Mouse (Mus musculus) neural tube, embryonic 11.5 days (tissue): ENCODE measurements around the gene Smc4. TPM values are rescaled to one million over a fixed set of nuclear protein-coding genes. Genes with fewer than 3 reads are reported as not detected.
"Not testable (repeated sequence)": the region's sequence is repeated elsewhere in the genome, so short reads cannot be mapped to it uniquely, and the experiment has no call there.

Experiments used
- ATAC-seq: fragments of 200-750 bp; cut with Nextera tagmentation; 2 replicates; pipeline ENCODE4 v1.8.0; 2017; ENCODE audit warnings: moderate number of reproducible peaks, mild to moderate bottlenecking, moderate TSS enrichment, moderate library complexity; ENCODE audit not compliant: insufficient read depth, low FRiP score, low TSS enrichment
- DNase-seq: peaks from one replicate; pipeline ENCODE4 v3.0.0-alpha.2; 2015; ENCODE audit warnings: low spot score
- H3K27ac ChIP-seq: fragments of 300-500 bp; sonication (generic); 2 replicates; pipeline ENCODE4 v1.5.1; 2014; ENCODE audit warnings: low read depth, mild to moderate bottlenecking, low read length
- H3K27me3 ChIP-seq: fragments of 300-500 bp; sonication (generic); 2 replicates; pipeline ENCODE4 v1.6.1; 2014; ENCODE audit warnings: mild to moderate bottlenecking, low read length, mixed read lengths; ENCODE audit not compliant: control insufficient read depth, insufficient read depth
- H3K36me3 ChIP-seq: fragments of 300-500 bp; sonication (generic); 2 replicates; pipeline ENCODE4 v1.6.1; 2014; ENCODE audit warnings: mild to moderate bottlenecking, low read length, moderate library complexity, mixed read lengths; ENCODE audit not compliant: control insufficient read depth, insufficient read depth
- H3K4me1 ChIP-seq: fragments of 300-500 bp; sonication (generic); 2 replicates; pipeline ENCODE4 v1.6.1; 2014; ENCODE audit warnings: low read length, mixed read lengths; ENCODE audit not compliant: control insufficient read depth, insufficient read depth
- H3K4me2 ChIP-seq: fragments of 300-500 bp; sonication (generic); 2 replicates; pipeline ENCODE4 v1.6.1; 2014; ENCODE audit warnings: low read depth, mild to moderate bottlenecking, moderate library complexity
- H3K4me3 ChIP-seq: fragments of 300-500 bp; sonication (generic); 2 replicates; pipeline ENCODE4 v1.5.1; 2014; ENCODE audit warnings: low read depth, low read length
- H3K9ac ChIP-seq: fragments of 300-500 bp; sonication (generic); 2 replicates; pipeline ENCODE4 v1.6.1; 2014; ENCODE audit warnings: mild to moderate bottlenecking, low read length
- H3K9me3 ChIP-seq: fragments of 300-500 bp; sonication (generic); 2 replicates; pipeline ENCODE4 v1.6.1; 2016; ENCODE audit warnings: low read length; ENCODE audit not compliant: control insufficient read depth
- WGBS: fragments of 180-500 bp; shearing (Covaris S2); extraction: QIAGEN DNeasy Blood & Tissue Kit; methylation state at CpG from one replicate; pipeline ENCODE4 v1.1.7; 2014; 5-methylcytosine and 5-hydroxymethylcytosine counted together
- polyA plus RNA-seq: library from polyadenylated mRNA; unstranded; fragments of >200 nt; fragmentation: Nextera tagmentation; extraction: Ambion mirVana; gene quantifications from 2 replicates; pipeline ENCODE4 v1.2.1, GENCODE M21; 2014

Gene Smc4
- polyA plus RNA-seq, 1 experiment from 2014 or later: 168 TPM

- no peaks in the 10 kb centered on the region for H3K36me3 ChIP-seq
- peak overlapping the region; percentile 86 for H3K9ac ChIP-seq
- H3K27ac ChIP-seq: peak overlapping the region; percentile 88
- WGBS: under 1% methylated on average over 71 of the region's 72 CpGs
- H3K9me3 ChIP-seq: no peaks in the 10 kb centered on the region
- ATAC-seq (peak; percentile 49), DNase-seq (peak; percentile 71)
- peak overlapping the region; percentile 98 for H3K4me3 ChIP-seq
- H3K27me3 ChIP-seq: no peaks in the 10 kb centered on the region
- H3K4me1 ChIP-seq: peaks cover 8% of the 10 kb centered on the region
- H3K4me2 ChIP-seq: peak overlapping the region; percentile 79
Measured at GRCm38 (mm10) chr3:69005338-69006245, 1.1 kb downstream of the Smc4 start.

DNA sequence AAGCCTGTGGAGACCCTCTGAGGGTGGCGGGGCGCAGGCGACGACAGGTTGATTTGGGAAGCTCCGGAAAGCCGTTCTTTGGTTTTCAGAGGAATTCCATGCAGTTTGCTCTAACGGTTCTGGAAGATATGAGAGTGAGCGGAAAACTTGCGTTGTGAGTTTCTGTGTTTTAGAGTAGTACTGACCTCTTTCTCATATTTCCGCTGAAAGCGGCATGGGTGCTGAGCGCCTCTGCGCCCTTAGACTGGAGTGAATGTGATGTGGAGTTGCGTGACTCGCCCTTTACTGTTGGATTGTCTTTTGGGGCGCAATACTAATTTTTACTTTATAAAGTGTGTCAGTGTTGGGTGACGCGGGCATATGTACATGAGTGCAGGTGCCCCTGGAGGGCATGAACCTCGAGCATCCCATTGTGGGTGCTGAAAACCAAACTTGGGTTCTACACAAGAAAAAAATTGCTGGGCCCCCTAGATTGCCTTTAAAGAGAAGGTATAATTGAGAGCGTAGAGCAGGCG is 1.8 kb downstream of the Smc4 start:
- H3K27me3 ChIP-seq: no peaks in the 10 kb centered on the region
- peak overlapping the region; percentile 98 for H3K4me3 ChIP-seq
- H3K4me2 ChIP-seq: peak overlapping the region; percentile 79
- no peak overlapping the region for H3K27ac ChIP-seq
- ATAC-seq (no peak), DNase-seq (no peak)
- H3K4me1 ChIP-seq: peaks cover 8% of the 10 kb centered on the region
- WGBS: 8% methylated on average over 21 of the region's 21 CpGs
- peak overlapping the region; percentile 86 for H3K9ac ChIP-seq
- no peaks in the 10 kb centered on the region for H3K36me3 ChIP-seq
- no peaks in the 10 kb centered on the region for H3K9me3 ChIP-seq

- Histone ChIP-seq H3K4me3 (no peak overlapping the region), H3K36me3 (peaks cover 3% of the 10 kb centered on the region; the same call in 1 of the 2 replicates), H3K9ac (no peak overlapping the region), H3K9me3 (no peaks in the 10 kb centered on the region), H3K27me3 (no peaks in the 10 kb centered on the region), H3K4me2 (no peak overlapping the region), H3K4me1 (peaks cover 8% of the 10 kb centered on the region), H3K27ac (no peak overlapping the region)
- WGBS: 94% methylated on average over 2 of the region's 2 CpGs
- no peak for ATAC-seq
- no peak for DNase-seq
Measured at GRCm38 (mm10) chr3:69008873-69009272, 4.3 kb downstream of the Smc4 start.

DNA sequence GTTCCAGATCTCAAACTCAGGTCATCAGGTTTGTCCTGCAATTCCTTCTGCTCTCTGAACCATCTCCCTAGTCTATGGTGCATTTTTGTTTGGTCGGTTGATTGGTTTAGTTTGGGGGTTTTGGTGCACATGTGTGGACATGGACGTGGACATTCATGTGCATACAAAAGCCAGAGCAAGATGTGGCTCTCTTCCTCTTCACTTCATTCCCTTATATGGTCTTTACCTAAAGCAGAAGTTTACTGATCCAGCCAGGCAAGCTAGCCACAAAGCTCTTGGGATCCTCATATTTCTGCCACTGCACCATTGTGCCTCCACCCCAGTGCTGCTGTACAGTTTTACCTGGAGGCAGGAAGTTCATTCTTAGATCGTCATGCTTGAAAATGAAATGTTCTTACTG is 12.6 kb downstream of the Smc4 start:
- Histone ChIP-seq H3K4me1 (no peaks in the 10 kb centered on the region), H3K36me3 (peaks cover 10% of the 10 kb centered on the region), H3K4me3 (no peak overlapping the region), H3K27ac (no peak overlapping the region), H3K9ac (no peak overlapping the region), H3K4me2 (no peak overlapping the region), H3K9me3 (no peaks in the 10 kb centered on the region), H3K27me3 (no peaks in the 10 kb centered on the region)
- no peak for DNase-seq
- 98% methylated on average over 3 of the region's 3 CpGs for WGBS
- no peak for ATAC-seq

DNA sequence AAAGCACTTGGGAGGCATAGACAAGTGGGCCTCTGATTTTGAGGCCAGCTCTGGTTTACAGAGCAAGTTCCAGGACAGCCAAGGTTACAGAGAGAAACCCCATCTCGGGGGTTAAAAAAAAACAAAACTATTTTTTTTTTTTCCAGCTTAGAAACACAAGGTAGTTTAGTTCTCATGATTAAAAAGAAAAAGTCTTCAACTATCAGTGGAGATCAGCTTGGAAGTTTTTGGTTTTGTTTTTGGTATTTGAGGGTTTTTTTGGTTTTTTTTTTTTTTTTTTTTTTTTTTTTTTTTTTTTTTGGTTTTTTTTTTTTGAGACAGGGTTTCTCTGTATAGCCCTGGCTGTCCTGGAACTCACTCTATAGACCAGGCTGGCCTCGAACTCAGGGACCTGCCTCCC is 14.1 kb downstream of the Smc4 start:
- H3K36me3 ChIP-seq, ATAC-seq, DNase-seq, H3K4me3 ChIP-seq, H3K4me1 ChIP-seq, H3K4me2 ChIP-seq, H3K9me3 ChIP-seq, H3K27me3 ChIP-seq, H3K9ac ChIP-seq, H3K27ac ChIP-seq: not testable (repeated sequence)
- 95% methylated on average over 2 of the region's 2 CpGs for WGBS

- H3K4me2 ChIP-seq: no peak overlapping the region
- no peaks in the 10 kb centered on the region for H3K4me1 ChIP-seq
- DNase-seq (no peak), ATAC-seq (no peak)
- no peak overlapping the region for H3K4me3 ChIP-seq
- no peak overlapping the region for H3K27ac ChIP-seq
- H3K9me3 ChIP-seq: no peaks in the 10 kb centered on the region
- H3K36me3 ChIP-seq: peaks cover 11% of the 10 kb centered on the region
- WGBS: 94% methylated on average over 2 of the region's 2 CpGs
- no peak overlapping the region for H3K9ac ChIP-seq
- no peaks in the 10 kb centered on the region for H3K27me3 ChIP-seq
Measured at GRCm38 (mm10) chr3:69020285-69020684, 15.7 kb downstream of the Smc4 start.

DNA sequence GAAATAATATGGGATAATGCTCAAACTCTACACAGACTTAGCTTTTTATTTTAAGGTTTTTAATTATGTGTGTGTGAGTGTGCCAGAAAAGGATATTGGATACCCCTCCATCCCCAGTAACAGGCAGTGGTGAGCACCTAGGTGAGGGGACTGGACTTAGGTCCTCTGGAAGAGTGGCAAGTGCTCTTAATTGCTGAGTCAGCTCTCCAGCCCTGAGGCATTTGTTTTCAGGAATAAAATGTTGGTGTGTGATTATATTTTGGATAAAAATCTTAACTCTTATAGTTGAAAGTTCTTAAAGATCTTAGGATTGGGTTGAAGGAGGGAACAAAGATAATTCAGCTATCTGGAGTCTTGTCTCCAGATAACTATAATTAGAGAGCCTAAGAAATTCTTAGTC is 16.2 kb downstream of the Smc4 start:
- DNase-seq (no peak), ATAC-seq (no peak)
- Histone ChIP-seq H3K27ac (no peak overlapping the region), H3K4me1 (no peaks in the 10 kb centered on the region), H3K9ac (no peak overlapping the region), H3K36me3 (peaks cover 11% of the 10 kb centered on the region), H3K27me3 (no peaks in the 10 kb centered on the region), H3K9me3 (no peaks in the 10 kb centered on the region), H3K4me3 (no peak overlapping the region), H3K4me2 (no peak overlapping the region)

DNA sequence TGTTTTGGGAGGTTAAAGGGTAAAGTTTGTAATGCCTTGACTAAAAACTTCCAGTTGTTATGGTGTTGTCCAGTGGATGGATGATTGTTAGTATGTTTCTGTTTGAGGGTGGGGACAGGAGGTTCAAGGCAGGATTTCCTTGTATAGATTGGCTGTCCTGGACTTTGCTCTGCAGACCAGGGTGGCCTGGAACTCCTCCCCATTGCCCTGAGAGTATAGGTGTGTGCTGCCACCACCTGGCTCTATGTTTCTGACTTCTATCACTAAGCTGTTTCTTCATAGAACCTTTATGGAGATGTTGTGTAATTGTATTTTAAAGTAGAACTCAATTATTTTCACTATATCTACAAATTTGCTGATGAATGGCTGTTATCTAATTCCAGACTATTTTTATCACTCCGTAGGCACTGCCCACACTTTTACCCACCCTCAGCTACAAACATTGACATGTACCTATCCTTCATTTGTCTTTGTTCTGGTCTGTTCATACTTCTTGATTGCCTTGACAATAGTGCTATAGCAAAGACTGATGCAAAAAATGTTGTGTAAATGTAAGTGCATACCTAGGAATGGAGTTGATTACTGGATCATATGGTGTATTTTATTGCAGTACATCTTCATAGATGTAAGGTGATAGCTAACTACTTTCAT is 21.7 kb downstream of the Smc4 start:
- ATAC-seq: no peak

More for the DNA sequence above, 21.7 kb downstream of the Smc4 start:
- WGBS: 94% methylated on average over 1 of the region's 1 CpGs
- H3K27me3 ChIP-seq: no peaks in the 10 kb centered on the region
- no peak for DNase-seq
- H3K4me3 ChIP-seq: no peak overlapping the region
- no peaks in the 10 kb centered on the region for H3K4me1 ChIP-seq
- no peak overlapping the region for H3K27ac ChIP-seq
- H3K9ac ChIP-seq: no peak overlapping the region
- H3K9me3 ChIP-seq: no peaks in the 10 kb centered on the region
- peaks cover 16% of the 10 kb centered on the region for H3K36me3 ChIP-seq
- H3K4me2 ChIP-seq: no peak overlapping the region
